Mouse (Mus musculus) cortical plate, adult 2 months (tissue): ENCODE data around the gene Tek. TPM values are rescaled to one million over a fixed set of nuclear protein-coding genes. Genes with fewer than 3 reads are reported as not detected.
"Not testable (repeated sequence)": the region's sequence is repeated elsewhere in the genome, so short reads cannot be mapped to it uniquely, and the experiment has no call there.

Source experiments
- H3K27ac ChIP-seq: fragments of 200-500 bp; 2 replicates; pipeline ENCODE4 v1.5.1; 2012; ENCODE audit warnings: low read length, control low read depth, inconsistent platforms; ENCODE audit not compliant: insufficient read depth
- H3K4me1 ChIP-seq: fragments of 200-500 bp; 2 replicates; pipeline ENCODE4 v1.6.1; 2011; ENCODE audit warnings: low read length; ENCODE audit not compliant: control insufficient read depth, insufficient read depth
- H3K4me3 ChIP-seq: fragments of 200-500 bp; 2 replicates; pipeline ENCODE4 v1.5.1; 2011; ENCODE audit warnings: mild to moderate bottlenecking, low read length, control low read depth; ENCODE audit not compliant: insufficient read depth
- CTCF ChIP-seq: fragments of 200-500 bp; IDR thresholded peaks from 2 replicates; pipeline ENCODE4 v1.5.1; 2011; ENCODE audit warnings: mild to moderate bottlenecking, control low read depth, low read length; ENCODE audit not compliant: insufficient read depth; ENCODE audit errors: extremely low read depth
- POLR2A ChIP-seq: fragments of 200-500 bp; IDR thresholded peaks from 2 replicates; pipeline ENCODE4 v1.6.1; 2011; ENCODE audit warnings: mild to moderate bottlenecking, low read length, control low read depth; ENCODE audit not compliant: insufficient read depth; ENCODE audit errors: extremely low read depth
- polyA plus RNA-seq: library from polyadenylated mRNA; depleted of rRNA; stranded (reverse); fragments of >200 nt; gene quantifications from 2 replicates; pipeline ENCODE4 v1.2.3, GENCODE M21; 2012; rRNA removed

The Tek gene
- polyA plus RNA-seq = 10.4 and 11.4 TPM in 2 replicates

DNA sequence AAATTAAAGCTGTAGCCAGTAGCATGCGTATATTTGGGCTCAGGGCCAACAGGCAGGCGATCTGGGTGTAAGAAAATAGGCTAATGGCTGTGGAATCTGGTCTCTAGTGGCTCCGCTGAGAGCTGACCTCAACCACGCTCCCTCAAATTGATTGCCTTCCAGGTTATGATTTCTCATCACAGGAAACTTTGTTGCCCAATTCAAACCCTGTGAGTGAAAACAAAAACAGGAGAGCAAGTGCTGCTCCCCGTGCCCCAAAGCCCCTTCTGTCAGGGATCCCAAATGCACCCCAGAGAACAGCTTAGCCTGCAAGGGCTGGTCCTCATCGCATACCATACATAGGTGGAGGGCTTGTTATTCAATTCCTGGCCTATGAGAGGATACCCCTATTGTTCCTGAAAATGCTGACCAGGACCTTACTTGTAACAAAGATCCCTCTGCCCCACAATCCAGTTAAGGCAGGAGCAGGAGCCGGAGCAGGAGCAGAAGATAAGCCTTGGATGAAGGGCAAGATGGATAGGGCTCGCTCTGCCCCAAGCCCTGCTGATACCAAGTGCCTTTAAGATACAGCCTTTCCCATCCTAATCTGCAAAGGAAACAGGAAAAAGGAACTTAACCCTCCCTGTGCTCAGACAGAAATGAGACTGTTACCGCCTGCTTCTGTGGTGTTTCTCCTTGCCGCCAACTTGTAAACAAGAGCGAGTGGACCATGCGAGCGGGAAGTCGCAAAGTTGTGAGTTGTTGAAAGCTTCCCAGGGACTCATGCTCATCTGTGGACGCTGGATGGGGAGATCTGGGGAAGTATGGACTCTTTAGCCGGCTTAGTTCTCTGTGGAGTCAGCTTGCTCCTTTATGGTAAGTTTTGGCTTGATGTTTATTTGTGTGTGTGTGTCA is at the start of gene Tek:
TSS of gene Tek (plus strand) at position 452 of the 894 bp plus-strand sequence.
- TF ChIP-seq CTCF (no peak), POLR2A (no peak)
- H3K27ac ChIP-seq = peak within 1 kb of the TSS; percentile 53; the same call in 1 of the 2 replicates
- H3K4me3 ChIP-seq = peak within 1 kb of the TSS; percentile 15; the same call in 1 of the 2 replicates
- no peaks in the 10 kb centered on the region for H3K4me1 ChIP-seq

DNA sequence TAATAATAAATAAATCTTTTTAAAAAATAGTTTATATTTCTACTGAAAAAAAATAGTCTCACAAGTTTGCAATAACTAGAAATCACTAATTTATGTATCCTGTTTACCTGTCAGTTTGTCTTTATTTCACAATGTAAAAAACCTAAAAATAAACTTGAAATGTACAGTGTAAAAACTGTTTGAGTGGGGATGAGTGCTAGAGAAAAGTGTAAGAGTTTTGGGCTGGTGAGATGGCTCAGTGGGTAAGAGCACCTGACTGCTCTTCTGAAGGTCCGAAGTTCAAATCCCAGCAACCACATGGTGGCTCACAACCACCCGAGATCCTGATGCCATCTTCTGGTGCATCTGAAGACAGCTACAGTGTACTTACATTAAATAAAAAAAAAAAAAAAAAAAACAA is 49.3 kb upstream of the Tek start:
- H3K4me3 ChIP-seq, H3K27ac ChIP-seq, H3K4me1 ChIP-seq: not testable (repeated sequence)

DNA sequence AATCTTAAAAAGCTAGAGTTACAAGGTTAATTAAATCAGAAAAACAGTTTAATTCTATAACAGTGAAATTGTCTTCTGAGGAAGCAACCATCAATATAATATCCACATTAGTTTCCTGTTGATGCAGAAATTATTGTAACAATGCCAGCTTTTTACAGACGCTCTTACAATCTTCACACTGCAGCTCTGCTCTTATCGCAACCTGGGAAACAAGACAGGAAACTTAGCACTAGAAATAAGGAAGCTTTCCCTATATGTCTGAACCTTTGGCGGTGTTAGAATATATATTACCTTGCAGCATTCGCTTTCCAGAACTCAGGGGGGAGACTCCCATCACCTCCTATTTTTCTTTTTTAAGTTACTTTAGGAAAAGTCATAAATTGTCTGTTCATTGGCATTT is 48.0 kb upstream of the Tek start:
- no peaks in the 10 kb centered on the region for H3K4me1 ChIP-seq
- TF ChIP-seq CTCF = no peak
- TF ChIP-seq POLR2A = no peak
- H3K27ac ChIP-seq = no peak overlapping the region
- no peak overlapping the region for H3K4me3 ChIP-seq

DNA sequence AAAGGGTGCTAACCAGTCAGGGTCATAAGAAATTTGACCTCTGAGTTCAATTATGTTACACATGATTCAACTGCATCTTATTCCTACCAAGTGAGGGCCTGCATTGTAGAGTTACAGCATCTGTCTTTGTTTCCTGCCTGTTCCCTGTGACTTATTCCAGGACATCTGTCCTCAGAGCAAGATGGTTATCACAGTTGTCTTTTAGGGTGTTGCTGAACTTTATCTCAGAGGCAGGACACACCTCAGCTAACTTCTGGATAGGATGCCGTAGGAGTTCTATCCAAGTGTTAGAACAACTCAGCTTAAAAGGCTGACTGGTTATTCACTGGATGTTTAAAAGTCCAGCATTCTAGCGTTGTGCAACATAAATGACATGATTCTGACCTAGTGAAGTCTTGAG is 46.9 kb upstream of the Tek start:
- TF ChIP-seq POLR2A = no peak
- TF ChIP-seq CTCF = no peak
- H3K4me3 ChIP-seq = no peak overlapping the region

DNA sequence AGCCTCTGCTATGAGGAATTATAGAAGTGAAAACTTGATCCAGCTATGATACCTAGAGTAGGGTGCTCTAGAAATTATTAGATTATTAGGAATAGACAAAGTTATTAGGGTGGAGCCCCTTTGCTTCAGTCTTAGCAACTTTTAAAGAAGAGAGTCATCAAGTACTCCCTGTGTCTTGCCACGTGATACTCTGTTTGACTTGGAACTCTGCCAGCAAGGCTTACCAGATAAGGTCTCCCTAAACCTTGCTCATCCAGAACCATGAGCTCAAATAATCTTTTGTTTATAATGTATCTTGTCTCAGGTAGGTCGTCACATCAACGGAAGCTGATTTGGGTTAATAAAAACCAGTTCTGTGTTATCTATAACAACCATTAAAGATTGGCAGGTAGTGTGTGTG is 42.7 kb upstream of the Tek start:
- TF ChIP-seq CTCF (no peak), POLR2A (no peak)
- H3K27ac ChIP-seq = no peak overlapping the region
- no peaks in the 10 kb centered on the region for H3K4me1 ChIP-seq
- H3K4me3 ChIP-seq = no peak overlapping the region

More for the DNA sequence above, 46.9 kb upstream of the Tek start:
- Histone ChIP-seq H3K27ac (no peak overlapping the region), H3K4me1 (no peaks in the 10 kb centered on the region)

DNA sequence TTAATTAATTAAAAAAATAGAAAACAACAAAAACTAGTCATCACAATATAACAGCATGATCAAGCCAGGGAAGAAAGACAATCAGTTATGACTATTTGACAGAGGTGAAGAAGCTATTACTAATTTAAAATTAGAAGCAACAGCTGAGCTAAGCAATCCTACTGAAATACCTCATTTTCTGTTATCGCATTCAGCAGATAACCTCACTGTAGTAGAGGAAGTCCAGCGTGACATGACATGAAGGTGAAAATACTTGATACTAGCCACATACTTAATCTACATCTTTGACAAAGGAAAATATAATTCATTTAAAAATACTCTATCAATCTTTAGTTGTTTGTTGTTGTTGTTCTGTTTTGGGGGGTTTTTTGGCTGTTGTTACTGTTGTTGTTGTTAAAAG is 28.1 kb upstream of the Tek start:
- H3K27ac ChIP-seq = no peak overlapping the region
- TF ChIP-seq POLR2A (no peak), CTCF (no peak)
- H3K4me1 ChIP-seq = no peaks in the 10 kb centered on the region; the same call in 1 of the 2 replicates
- no peak overlapping the region for H3K4me3 ChIP-seq

DNA sequence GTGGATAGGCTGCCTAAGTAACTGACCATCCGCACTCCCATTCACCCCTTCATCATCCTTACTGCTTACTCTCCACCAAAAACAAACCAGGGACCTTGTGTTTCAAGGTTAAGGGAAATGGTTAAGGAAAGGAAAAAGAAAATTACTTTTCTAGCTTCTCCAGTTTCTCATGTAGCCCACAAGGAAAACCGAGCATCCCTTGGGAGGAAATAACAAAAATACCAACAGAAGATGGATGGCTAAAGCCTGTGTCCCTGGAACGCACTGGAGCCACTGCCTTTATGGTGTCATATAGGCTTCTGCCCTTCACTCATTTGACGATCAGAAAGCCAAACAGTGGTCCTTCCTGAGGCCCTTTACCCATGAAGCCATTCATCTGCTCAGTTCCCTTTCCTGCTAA is 27.7 kb upstream of the Tek start:
- Histone ChIP-seq H3K27ac (no peak overlapping the region), H3K4me1 (no peaks in the 10 kb centered on the region; the same call in 1 of the 2 replicates), H3K4me3 (no peak overlapping the region)
- TF ChIP-seq CTCF (no peak), POLR2A (no peak)

DNA sequence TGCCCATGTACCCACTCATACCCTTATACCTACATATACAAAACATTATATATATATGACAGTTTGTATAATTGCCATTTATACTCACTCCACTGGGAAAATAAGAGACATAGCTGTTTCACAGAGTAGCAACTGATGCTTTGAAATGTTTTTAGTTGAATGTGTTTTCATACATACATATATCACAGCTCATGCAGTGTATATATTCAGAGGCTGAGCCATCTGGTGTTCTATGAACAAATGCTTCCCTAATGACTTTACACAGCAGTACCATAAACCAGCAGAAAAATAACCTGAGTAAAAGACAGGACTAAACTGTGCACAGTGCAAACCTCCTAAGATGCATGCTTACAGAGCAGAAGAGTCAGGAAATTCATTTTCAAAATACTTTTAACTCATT is 25.3 kb upstream of the Tek start:
- no peaks in the 10 kb centered on the region; the same call in 1 of the 2 replicates for H3K4me1 ChIP-seq
- H3K4me3 ChIP-seq = no peak overlapping the region

DNA sequence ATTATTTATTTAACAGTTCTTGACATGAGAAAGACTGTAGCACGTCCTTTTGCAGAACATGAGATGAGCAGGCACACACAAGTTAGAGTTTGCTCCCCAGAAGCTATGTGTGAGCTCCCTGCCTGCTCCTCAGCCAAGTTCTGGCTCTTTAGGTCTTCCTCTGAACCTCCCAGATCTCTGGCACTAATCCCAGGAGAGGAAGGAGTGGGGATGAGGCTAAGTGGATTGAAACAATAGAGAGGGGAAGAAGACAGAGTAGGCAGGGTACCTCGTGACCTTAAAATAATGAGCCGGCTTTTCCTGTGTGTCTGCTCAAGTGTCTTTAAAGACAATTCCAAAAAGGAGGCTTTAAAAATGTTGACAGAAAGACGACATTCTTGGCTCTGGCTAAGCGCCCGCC is 23.9 kb upstream of the Tek start:
- TF ChIP-seq CTCF = no peak
- TF ChIP-seq POLR2A = no peak
- Histone ChIP-seq H3K27ac (no peak overlapping the region), H3K4me3 (no peak overlapping the region), H3K4me1 (no peaks in the 10 kb centered on the region; the same call in 1 of the 2 replicates)

More for the DNA sequence above, 25.3 kb upstream of the Tek start:
- no peak for TF ChIP-seq CTCF
- TF ChIP-seq POLR2A = no peak
- H3K27ac ChIP-seq = no peak overlapping the region

DNA sequence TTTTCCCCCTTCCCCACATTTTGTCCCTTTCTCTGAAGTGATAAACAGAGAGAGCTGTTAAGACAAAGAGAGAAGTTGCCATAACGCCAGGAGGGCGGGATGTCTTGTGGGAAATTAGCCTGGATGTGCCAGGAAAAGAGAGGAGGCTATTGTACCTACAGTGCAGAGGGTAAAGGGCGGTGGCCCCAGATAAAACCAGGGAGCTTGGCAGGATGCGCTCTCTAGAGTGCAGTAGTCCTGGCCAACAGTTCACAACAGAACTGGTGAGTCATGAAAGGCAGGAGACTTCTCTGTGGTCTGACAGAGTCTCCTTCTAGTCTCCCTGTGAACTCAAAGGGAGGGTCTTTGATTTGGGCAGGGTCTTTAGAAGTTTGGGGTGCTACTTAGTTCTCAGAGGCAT is 13.3 kb upstream of the Tek start:
- TF ChIP-seq CTCF (no peak), POLR2A (no peak)
- Histone ChIP-seq H3K4me3 (no peak overlapping the region), H3K4me1 (no peaks in the 10 kb centered on the region)

More for the DNA sequence above, 13.3 kb upstream of the Tek start:
- H3K27ac ChIP-seq = no peak overlapping the region
